Mouse (Mus musculus) hematopoietic multipotent progenitor cell, adult 10-12 weeks (in vitro differentiated cells): ENCODE results near the gene Crtap. TPM values are rescaled to one million over a fixed set of nuclear protein-coding genes. Genes with fewer than 3 reads are reported as not detected.

Experiments used
- polyA plus RNA-seq: library from polyadenylated mRNA; stranded (reverse); fragments of >175 nt; gene quantifications from 2 replicates; pipeline ENCODE4 v1.2.3, GENCODE M21; 2012; ENCODE audit warnings: low replicate concordance

Crtap gene
- 6.9 and 16.8 TPM in 2 replicates for polyA plus RNA-seq

GRCm38 (mm10) chr9:114389905-114390748, at the start of gene Crtap:
TSS of gene Crtap (minus strand) at chr9:114390675.

GRCm38 (mm10) chr9:114400949-114401684, 10.6 kb upstream of the Crtap start, which contains the start of the genes Glb1 and Tmppe:
TSS of gene Glb1 (plus strand) at chr9:114401076.
TSS of gene Tmppe (plus strand) at chr9:114401105.

GRCm38 (mm10) chr9:114329855-114330254, 60.6 kb downstream of the Crtap start, which contains the start of gene Bcl2a1c:
TSS of gene Bcl2a1c (plus strand) at chr9:114330135.

Other genes with a start within 250 kb of the Crtap start
- gene Bcl2a1c, start 60.5 kb downstream of the Crtap start, polyA plus RNA-seq: not detected in 2 replicates
- 14.0 and 15.1 TPM in 2 replicates for gene Glb1, start 10.4 kb upstream of the Crtap start, polyA plus RNA-seq
- 4.7 and 7.8 TPM in 2 replicates for gene Tmppe, start 10.4 kb upstream of the Crtap start, polyA plus RNA-seq
- gene Ccr4, start 114.2 kb upstream of the Crtap start, polyA plus RNA-seq: 0.77 and 1.0 TPM in 2 replicates
- not detected in 2 replicates for gene C130032M10Rik, start 125.0 kb upstream of the Crtap start, polyA plus RNA-seq
- 0.01 and 0.03 TPM in 2 replicates for gene Trim71, start 173.7 kb upstream of the Crtap start, polyA plus RNA-seq
- 16.3 and 27.6 TPM in 2 replicates for gene Cnot10, start 249.5 kb upstream of the Crtap start, polyA plus RNA-seq